Mouse (Mus musculus): ENCODE measurements around the gene Prkch.

DNA sequence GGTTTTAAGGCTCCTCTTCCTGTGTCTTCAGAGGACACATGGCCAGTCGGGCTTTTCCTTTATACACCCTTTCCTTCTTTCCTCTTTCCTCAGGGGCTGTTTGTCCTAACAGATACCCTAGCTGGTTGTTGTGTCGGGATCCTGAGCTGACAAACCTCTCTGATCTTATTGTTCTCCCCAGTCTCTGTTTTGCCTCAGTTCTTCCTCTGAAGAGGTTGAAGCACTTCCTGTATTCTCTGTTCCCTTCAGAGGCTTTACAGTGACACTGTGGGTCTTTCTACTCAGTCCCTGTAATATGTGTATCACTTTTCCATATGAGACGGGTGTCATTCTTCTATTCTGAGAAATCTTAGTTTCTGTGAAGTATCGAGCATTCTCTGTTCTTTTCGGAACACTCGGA lies 6.5 kb upstream of the Prkch start:
- no peak for TF ChIP-seq POLR2A (IDR thresholded peaks at IDR 0.05; ENCODE audit: borderline replicate concordance, insufficient read depth, low read length)
- TF ChIP-seq CTCF (IDR thresholded peaks at IDR 0.05; ENCODE audit: borderline replicate concordance, insufficient read depth, low read depth, low read length), result no peak
